Mouse (Mus musculus) lung, embryonic 16.5 days (tissue): Measurements from ENCODE around the gene Scel. TPM values are rescaled to one million over a fixed set of nuclear protein-coding genes. Genes with fewer than 3 reads are reported as not detected.

Experiments
- ATAC-seq: fragments of 200-750 bp; cut with Nextera tagmentation; 2 replicates; pipeline ENCODE4 v1.8.0; 2017; ENCODE audit warnings: low read depth, mild to moderate bottlenecking, moderate library complexity
- H3K27ac ChIP-seq: fragments of 300-500 bp; sonication (generic); 2 replicates; pipeline ENCODE4 v1.5.1; 2014; ENCODE audit warnings: mild to moderate bottlenecking, control low read depth, low read length
- H3K27me3 ChIP-seq: fragments of 300-500 bp; sonication (generic); 2 replicates; pipeline ENCODE4 v1.6.1; 2014; ENCODE audit warnings: low read depth, low read length, mixed read lengths; ENCODE audit not compliant: control insufficient read depth, insufficient read depth
- H3K36me3 ChIP-seq: fragments of 300-500 bp; sonication (generic); 2 replicates; pipeline ENCODE4 v1.6.1; 2014; ENCODE audit warnings: low read length; ENCODE audit not compliant: control insufficient read depth, insufficient read depth
- H3K4me1 ChIP-seq: fragments of 300-500 bp; sonication (generic); replicated peaks from 2 replicates; pipeline ENCODE4 v1.6.1; 2014; ENCODE audit warnings: low read length, mixed read lengths; ENCODE audit not compliant: control insufficient read depth, insufficient read depth
- H3K4me2 ChIP-seq: fragments of 300-500 bp; sonication (generic); 2 replicates; pipeline ENCODE4 v1.6.1; 2014; ENCODE audit warnings: low read depth, low read length, control low read depth
- H3K4me3 ChIP-seq: fragments of 300-500 bp; sonication (generic); 2 replicates; pipeline ENCODE4 v1.5.1; 2014; ENCODE audit warnings: mild to moderate bottlenecking, low read length, control low read depth
- H3K9ac ChIP-seq: fragments of 300-500 bp; sonication (generic); 2 replicates; pipeline ENCODE4 v1.6.1; 2014; ENCODE audit warnings: low read length, control low read depth
- H3K9me3 ChIP-seq: fragments of 300-500 bp; sonication (generic); 2 replicates; pipeline ENCODE4 v1.6.1; 2016; ENCODE audit warnings: low read length; ENCODE audit not compliant: control insufficient read depth
- WGBS: fragments of 180-500 bp; shearing (Covaris S2); extraction: QIAGEN DNeasy Blood & Tissue Kit; methylation state at CpG from one replicate; pipeline ENCODE4 v1.1.7; 2014; 5-methylcytosine and 5-hydroxymethylcytosine counted together
- polyA plus RNA-seq: library from polyadenylated mRNA; unstranded; fragments of >200 nt; fragmentation: Nextera tagmentation; extraction: Ambion mirVana; gene quantifications from 2 replicates; pipeline ENCODE4 v1.2.1, GENCODE M21; 2015

Gene Scel
- polyA plus RNA-seq, 1 experiment from 2014 or later, result 1.7 TPM

DNA sequence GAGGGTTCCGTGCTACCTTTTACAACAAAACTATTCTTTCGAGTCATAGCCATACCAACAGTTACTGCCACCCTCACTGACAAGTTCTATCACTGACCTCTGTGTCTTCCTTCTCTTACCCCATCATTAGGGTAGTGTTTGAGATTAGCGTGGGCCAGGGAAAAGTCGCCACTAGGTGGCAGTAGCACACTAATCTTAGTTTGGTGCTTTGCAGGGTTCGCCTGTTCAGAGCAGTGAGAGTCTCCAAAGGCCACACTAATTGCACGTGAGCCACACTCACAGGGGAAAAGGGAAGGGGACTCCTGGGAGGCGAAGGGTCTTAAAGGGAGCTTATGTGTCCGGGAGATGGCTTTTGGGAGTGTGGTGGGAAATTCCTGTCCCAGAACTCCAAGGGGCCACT, 37.3 kb downstream of the Scel start:
- no peak overlapping the region for H3K9ac ChIP-seq
- no peak overlapping the region for H3K4me2 ChIP-seq
- peak; percentile 82 for ATAC-seq
- no peaks in the 10 kb centered on the region for H3K36me3 ChIP-seq
- H3K27me3 ChIP-seq, result no peaks in the 10 kb centered on the region
- H3K27ac ChIP-seq, result no peak overlapping the region
- no peak overlapping the region for H3K4me3 ChIP-seq
- H3K9me3 ChIP-seq, result no peaks in the 10 kb centered on the region
- H3K4me1 ChIP-seq, result 0 out of 2 replicates have a peak, but pooled peaks cover 4% of the 10 kb centered on the region
- 17% methylated on average over 8 of the region's 8 CpGs for WGBS

DNA sequence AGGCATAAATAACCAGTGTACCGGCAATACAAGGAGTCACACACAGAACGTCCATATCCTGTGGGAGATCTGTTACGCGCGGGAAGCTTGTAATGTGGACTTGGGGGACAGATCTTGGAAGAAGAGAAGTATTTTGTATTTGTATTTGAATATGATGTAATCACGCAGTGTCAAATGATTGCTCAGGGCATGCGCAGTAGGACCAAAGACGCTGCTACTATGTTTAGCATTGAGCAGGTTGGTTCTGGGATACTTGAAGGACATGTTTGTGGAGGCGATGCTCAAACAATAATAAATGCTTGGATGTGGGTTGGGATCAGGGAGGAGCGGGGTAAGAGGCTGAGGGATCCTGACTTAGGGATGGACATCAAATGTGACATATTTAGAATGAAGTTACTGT, 37.8 kb downstream of the Scel start:
- no peak for ATAC-seq
- H3K4me3 ChIP-seq, result no peak overlapping the region
- H3K27ac ChIP-seq, result no peak overlapping the region
- H3K4me2 ChIP-seq, result no peak overlapping the region
- 0 out of 2 replicates have a peak, but pooled peaks cover under 1% of the 10 kb centered on the region for H3K4me1 ChIP-seq
- H3K9me3 ChIP-seq, result no peaks in the 10 kb centered on the region
- 74% methylated on average over 10 of the region's 10 CpGs for WGBS
- H3K36me3 ChIP-seq, result no peaks in the 10 kb centered on the region
- H3K9ac ChIP-seq, result no peak overlapping the region
- no peaks in the 10 kb centered on the region for H3K27me3 ChIP-seq

DNA sequence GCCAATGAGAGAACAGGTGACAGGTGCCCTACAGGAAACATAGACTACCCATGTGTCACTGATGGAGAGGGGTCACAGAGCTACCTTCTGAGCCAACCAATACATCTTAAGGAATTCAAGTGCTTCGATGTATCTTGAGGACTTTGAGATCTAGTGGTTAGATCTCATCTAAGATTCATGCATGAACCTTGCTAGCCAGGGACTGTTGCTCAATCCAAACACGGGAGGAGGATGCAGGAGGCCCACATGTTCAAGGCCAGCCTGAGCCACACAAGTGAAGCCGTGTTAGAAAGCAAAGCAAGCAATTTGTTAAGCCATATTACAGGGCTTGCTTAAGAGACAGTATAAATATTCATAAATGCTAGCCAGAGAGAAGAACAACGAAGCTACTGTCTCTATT, 38.8 kb downstream of the Scel start:
- no peak overlapping the region for H3K9ac ChIP-seq
- H3K27me3 ChIP-seq, result no peaks in the 10 kb centered on the region
- no peaks in the 10 kb centered on the region for H3K4me1 ChIP-seq
- H3K4me3 ChIP-seq, result no peak overlapping the region
- H3K27ac ChIP-seq, result no peak overlapping the region
- WGBS, result 73% methylated on average over 4 of the region's 4 CpGs
- no peaks in the 10 kb centered on the region for H3K36me3 ChIP-seq
- H3K4me2 ChIP-seq, result no peak overlapping the region
- no peak for ATAC-seq
- H3K9me3 ChIP-seq, result no peaks in the 10 kb centered on the region

DNA sequence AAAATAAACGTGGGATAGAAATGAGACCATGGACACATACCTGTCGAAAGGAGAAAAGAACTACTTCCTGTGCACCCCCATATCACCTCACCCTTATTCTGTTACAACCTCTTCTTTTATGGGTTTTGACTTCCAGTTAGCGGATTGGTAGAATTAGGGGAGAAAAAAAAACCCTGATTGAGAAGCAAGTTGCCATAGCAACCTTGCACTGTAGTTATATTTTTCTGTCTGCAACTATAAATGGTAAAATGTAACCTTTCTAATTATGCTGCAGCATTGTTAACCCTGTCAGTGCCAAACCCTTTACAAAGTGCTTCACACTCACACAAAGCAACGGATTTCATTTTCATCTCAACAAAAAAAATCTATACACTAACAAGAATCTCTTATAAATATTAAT, 39.2 kb downstream of the Scel start:
- Histone ChIP-seq H3K27ac (no peak overlapping the region), H3K27me3 (no peaks in the 10 kb centered on the region), H3K4me1 (no peaks in the 10 kb centered on the region), H3K4me3 (no peak overlapping the region), H3K36me3 (no peaks in the 10 kb centered on the region), H3K4me2 (no peak overlapping the region), H3K9ac (no peak overlapping the region), H3K9me3 (no peaks in the 10 kb centered on the region)
- WGBS, result 72% methylated on average over 4 of the region's 4 CpGs
- no peak for ATAC-seq

DNA sequence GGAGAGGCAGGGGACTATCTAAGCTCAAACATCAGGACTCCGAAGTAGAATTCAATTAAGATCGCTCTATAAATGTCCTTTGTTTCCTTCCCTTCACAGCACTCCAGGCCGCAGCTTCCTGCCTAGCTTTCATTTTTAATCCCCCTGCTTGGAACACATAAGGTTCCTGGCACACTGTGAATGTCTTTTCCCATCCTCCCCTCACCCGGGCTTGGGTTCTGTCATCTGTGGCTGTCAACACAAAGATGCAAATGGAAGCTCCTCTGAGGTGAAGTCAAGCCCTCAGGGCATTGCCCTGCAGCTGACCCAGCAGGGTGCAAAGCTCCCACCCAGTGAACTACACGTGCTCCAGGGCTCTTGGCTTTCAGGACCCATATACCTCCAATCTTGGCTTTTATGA, 43.5 kb downstream of the Scel start:
- no peak for ATAC-seq
- whole genome bisulfite sequencing, result 60% methylated on average over 5 of the region's 5 CpGs
- no peak overlapping the region for H3K4me2 ChIP-seq
- H3K27ac ChIP-seq, result no peak overlapping the region
- H3K4me1 ChIP-seq, result no peaks in the 10 kb centered on the region
- no peak overlapping the region for H3K4me3 ChIP-seq
- no peaks in the 10 kb centered on the region for H3K36me3 ChIP-seq
- no peaks in the 10 kb centered on the region for H3K9me3 ChIP-seq
- H3K9ac ChIP-seq, result no peak overlapping the region
- H3K27me3 ChIP-seq, result no peaks in the 10 kb centered on the region

DNA sequence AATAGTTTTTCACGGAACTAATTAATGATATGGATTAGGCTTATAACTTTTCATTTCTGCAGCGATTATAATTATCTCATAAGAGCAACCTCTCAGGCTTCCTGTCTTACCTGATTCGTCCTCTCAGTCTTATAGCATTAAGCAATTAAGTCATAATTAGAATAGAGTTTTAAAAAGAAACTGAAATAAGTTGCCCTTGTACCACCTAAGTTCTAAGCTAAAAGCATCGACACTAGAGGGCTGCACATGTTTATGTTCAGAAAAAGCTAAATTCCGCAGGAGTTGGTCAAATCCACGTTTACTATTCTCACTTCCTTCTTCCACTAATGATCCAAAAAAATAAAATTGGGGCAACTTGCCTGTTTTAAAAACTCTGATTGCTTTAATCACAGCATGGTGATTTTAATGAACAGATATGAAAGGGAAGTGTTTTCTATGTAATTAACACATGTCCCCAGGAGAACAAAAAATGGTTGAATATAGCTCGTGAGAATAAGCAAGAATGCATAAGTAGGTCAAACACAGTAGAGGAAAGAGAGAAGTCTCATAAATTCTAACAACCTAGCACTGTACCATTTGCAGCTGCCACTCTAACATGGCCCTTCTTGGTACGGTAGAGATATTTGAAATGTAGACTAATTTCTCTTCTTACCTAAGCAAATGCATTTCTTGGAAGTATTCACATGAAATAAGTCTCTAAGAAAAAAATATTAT, 48.4 kb downstream of the Scel start:
- H3K36me3 ChIP-seq, result no peaks in the 10 kb centered on the region
- ATAC-seq, result no peak
- no peak overlapping the region for H3K4me3 ChIP-seq
- WGBS, result 77% methylated on average over 8 of the region's 8 CpGs
- H3K4me1 ChIP-seq, result no peaks in the 10 kb centered on the region
- no peak overlapping the region for H3K27ac ChIP-seq
- no peaks in the 10 kb centered on the region for H3K27me3 ChIP-seq
- H3K9me3 ChIP-seq, result no peaks in the 10 kb centered on the region
- no peak overlapping the region for H3K9ac ChIP-seq
- H3K4me2 ChIP-seq, result no peak overlapping the region

DNA sequence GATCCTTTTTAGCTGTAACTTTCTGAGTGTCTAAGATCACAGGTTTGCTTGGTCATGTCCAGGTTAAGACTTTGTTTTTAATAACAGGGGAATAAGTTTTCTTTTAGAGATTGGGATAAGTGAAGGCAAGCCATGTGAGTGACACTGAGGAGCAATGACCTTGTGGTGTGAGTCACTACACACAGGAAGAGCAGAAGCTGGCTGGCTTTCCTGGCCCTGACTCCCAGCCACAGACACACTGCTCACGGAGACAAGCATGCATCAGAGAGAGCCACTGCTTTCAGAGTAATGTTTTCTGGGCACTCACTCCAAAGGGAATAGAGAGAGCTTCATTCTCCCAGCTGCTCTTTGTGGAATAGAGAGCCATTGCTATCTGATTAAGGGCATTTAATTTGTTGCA, 54.8 kb downstream of the Scel start:
- Histone ChIP-seq H3K27me3 (no peaks in the 10 kb centered on the region), H3K4me3 (no peak overlapping the region), H3K4me2 (no peak overlapping the region), H3K4me1 (no peaks in the 10 kb centered on the region), H3K27ac (no peak overlapping the region), H3K9ac (no peak overlapping the region), H3K36me3 (no peaks in the 10 kb centered on the region), H3K9me3 (no peaks in the 10 kb centered on the region)
- ATAC-seq, result no peak
- WGBS, result 35% methylated on average over 1 of the region's 1 CpGs

DNA sequence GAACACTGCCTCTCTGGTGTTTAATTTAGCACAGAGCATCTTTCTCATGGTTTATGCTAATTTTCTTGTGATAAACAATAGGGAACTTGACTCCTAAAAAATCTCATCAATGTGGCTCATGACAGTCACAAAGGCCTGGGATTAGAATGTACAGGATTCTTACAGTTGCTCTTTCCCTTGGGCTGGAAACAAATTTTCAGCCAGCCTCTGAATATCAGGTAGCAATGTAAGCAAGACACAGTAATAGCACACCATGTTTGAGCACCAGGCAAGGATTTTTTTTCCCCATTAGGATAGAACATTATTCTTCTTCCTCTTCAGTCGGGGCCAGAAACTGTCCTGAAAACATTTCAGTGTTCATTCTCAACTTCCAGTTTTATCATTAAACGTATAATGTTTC, 55.3 kb downstream of the Scel start:
- no peaks in the 10 kb centered on the region for H3K9me3 ChIP-seq
- H3K36me3 ChIP-seq, result no peaks in the 10 kb centered on the region
- no peaks in the 10 kb centered on the region for H3K27me3 ChIP-seq
- H3K9ac ChIP-seq, result no peak overlapping the region
- 54% methylated on average over 2 of the region's 2 CpGs for WGBS
- no peak for ATAC-seq
- H3K4me2 ChIP-seq, result no peak overlapping the region
- no peak overlapping the region for H3K27ac ChIP-seq
- no peaks in the 10 kb centered on the region for H3K4me1 ChIP-seq
- no peak overlapping the region for H3K4me3 ChIP-seq

DNA sequence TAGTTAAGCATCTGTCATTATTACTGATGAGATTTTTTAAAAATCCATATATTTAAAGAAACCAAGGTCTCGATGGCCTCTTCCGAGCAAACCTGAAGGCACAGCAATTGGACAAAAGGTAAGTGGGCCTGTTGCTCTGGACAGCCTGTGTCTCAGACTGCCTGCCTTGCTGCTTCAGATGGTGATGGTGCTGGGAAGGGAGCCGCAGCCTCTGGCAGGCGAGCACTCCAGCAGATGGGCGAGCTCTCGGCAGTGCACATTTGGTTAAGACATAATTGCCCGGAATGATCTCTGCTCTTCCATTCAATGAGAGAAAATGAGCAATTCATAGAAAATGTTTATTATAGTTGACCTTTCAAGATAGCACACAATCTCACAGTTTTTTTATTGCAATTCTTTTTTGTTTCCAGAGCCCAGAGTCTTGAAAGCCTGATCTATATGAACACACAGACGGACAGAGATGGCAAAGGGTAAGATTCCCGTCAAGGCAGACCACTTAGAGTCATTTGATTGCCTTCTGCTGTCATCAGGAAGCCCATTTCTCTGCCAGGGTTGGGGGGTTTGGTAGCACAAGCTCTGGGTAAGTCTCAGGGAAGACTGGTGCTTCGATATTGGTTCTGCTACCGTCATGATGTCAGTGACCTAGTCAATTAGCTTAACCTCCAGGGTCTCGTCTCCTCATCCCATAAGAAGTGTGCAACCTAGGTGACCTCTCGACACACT, 58.6 kb downstream of the Scel start:
- Histone ChIP-seq H3K4me2 (no peak overlapping the region), H3K27me3 (no peaks in the 10 kb centered on the region), H3K9me3 (no peaks in the 10 kb centered on the region), H3K4me1 (no peaks in the 10 kb centered on the region), H3K9ac (no peak overlapping the region), H3K27ac (no peak overlapping the region), H3K36me3 (no peaks in the 10 kb centered on the region), H3K4me3 (no peak overlapping the region)
- no peak for ATAC-seq
- 73% methylated on average over 13 of the region's 13 CpGs for WGBS
